Mouse (Mus musculus): ENCODE measurements at regions not wholly inside any gene's neighbourhood (a gene's known extent, or its start where the extent isn't known, plus 50 kb on each side); places are given as distances from the start of the nearest gene placed in this dataset.

- DNase-seq (ENCODE audit: low spot score) (no peak), ATAC-seq (ENCODE audit: low FRiP score) (no peak)
- 77% methylated on average over 2 of the region's 2 CpGs for WGBS
- no peak overlapping the region for H3K4me2 ChIP-seq (replicated peaks)
- no peak overlapping the region for H3K9ac ChIP-seq
- H3K9me3 ChIP-seq (ENCODE audit: control insufficient read depth, low read length), result no peaks in the 10 kb centered on the region
- H3K4me3 ChIP-seq (replicated peaks; ENCODE audit: low read length), result no peak overlapping the region
- H3K4me1 ChIP-seq (replicated peaks; ENCODE audit: control insufficient read depth, insufficient read depth, low read length), result no peaks in the 10 kb centered on the region
- no peaks in the 10 kb centered on the region for H3K27me3 ChIP-seq (ENCODE audit: control insufficient read depth, insufficient read depth, low read length)
- H3K36me3 ChIP-seq (replicated peaks; ENCODE audit: control insufficient read depth, insufficient read depth), result no peaks in the 10 kb centered on the region
- no peak overlapping the region for H3K27ac ChIP-seq
Observed at GRCm38 (mm10) chr11:64206155-64206554, 126.9 kb upstream of the Cox10 start.

- Histone ChIP-seq H3K27me3 (ENCODE audit: control insufficient read depth, insufficient read depth, low read length) (no peaks in the 10 kb centered on the region), H3K4me1 (replicated peaks; ENCODE audit: control insufficient read depth, insufficient read depth, low read length) (no peaks in the 10 kb centered on the region), H3K4me3 (replicated peaks; ENCODE audit: low read length) (no peak overlapping the region), H3K9ac (no peak overlapping the region), H3K9me3 (ENCODE audit: control insufficient read depth, low read length) (no peaks in the 10 kb centered on the region), H3K36me3 (replicated peaks; ENCODE audit: control insufficient read depth, insufficient read depth) (no peaks in the 10 kb centered on the region), H3K4me2 (replicated peaks) (no peak overlapping the region), H3K27ac (no peak overlapping the region)
- WGBS, result 87% methylated on average over 4 of the region's 4 CpGs
- DNase-seq (ENCODE audit: low spot score), result no peak
- ATAC-seq (ENCODE audit: low FRiP score), result no peak
Observed at GRCm38 (mm10) chr11:64205069-64205468, 125.8 kb upstream of the Cox10 start.

DNA sequence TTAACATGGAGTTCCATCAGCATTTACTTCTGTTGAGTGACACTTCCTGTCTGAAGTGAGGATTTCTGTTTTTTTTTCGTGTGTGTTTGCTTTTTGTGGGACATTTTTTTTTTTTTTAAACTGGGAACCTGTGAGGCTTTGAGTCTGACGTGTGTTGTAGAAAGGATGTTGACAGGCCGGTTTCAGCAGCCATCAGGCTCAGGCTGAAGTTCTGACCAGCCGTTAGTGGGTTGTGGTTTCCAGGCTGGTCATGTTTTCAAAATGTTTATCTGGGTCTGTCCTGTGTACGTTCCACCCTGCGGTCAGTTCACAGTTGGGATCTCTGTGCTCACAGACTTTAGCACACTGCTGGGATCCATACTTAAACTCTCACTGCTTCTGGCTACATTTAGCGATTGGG is 125.0 kb upstream of the Cox10 start:
- H3K4me1 ChIP-seq (replicated peaks; ENCODE audit: control insufficient read depth, insufficient read depth, low read length), result no peaks in the 10 kb centered on the region
- no peak overlapping the region for H3K4me2 ChIP-seq (replicated peaks)
- no peaks in the 10 kb centered on the region for H3K36me3 ChIP-seq (replicated peaks; ENCODE audit: control insufficient read depth, insufficient read depth)
- no peaks in the 10 kb centered on the region for H3K9me3 ChIP-seq (ENCODE audit: control insufficient read depth, low read length)
- H3K4me3 ChIP-seq (replicated peaks; ENCODE audit: low read length), result no peak overlapping the region
- H3K27ac ChIP-seq, result no peak overlapping the region
- H3K9ac ChIP-seq, result no peak overlapping the region
- DNase-seq (ENCODE audit: low spot score) (no peak), ATAC-seq (ENCODE audit: low FRiP score) (no peak)
- no peaks in the 10 kb centered on the region for H3K27me3 ChIP-seq (ENCODE audit: control insufficient read depth, insufficient read depth, low read length)
- WGBS, result 82% methylated on average over 7 of the region's 7 CpGs

DNA sequence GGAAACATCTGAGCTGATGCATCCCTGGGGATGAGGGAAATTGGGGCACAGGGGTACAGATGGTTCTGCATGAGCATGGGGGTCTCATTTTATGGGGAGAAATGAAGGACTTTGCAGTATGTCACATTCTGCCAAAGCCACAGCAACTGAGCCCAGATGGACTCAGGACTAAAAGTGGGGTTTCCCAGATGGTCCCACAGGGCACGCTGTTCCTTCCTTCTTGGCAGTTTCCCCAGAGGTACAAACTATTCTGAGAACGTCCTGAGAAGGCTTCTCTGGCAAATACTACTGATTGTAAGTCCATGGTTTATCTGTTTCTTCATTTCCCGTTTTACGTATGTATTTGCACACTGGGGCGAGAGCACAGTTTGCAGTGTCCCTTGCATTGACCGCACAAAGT is 121.6 kb upstream of the Cox10 start:
- Histone ChIP-seq H3K27me3 (ENCODE audit: control insufficient read depth, insufficient read depth, low read length) (no peaks in the 10 kb centered on the region), H3K4me2 (replicated peaks) (no peak overlapping the region), H3K27ac (no peak overlapping the region), H3K36me3 (replicated peaks; ENCODE audit: control insufficient read depth, insufficient read depth) (no peaks in the 10 kb centered on the region), H3K9me3 (ENCODE audit: control insufficient read depth, low read length) (no peaks in the 10 kb centered on the region), H3K4me3 (replicated peaks; ENCODE audit: low read length) (no peak overlapping the region), H3K4me1 (replicated peaks; ENCODE audit: control insufficient read depth, insufficient read depth, low read length) (no peaks in the 10 kb centered on the region), H3K9ac (no peak overlapping the region)
- ATAC-seq (ENCODE audit: low FRiP score), result no peak
- WGBS, result 92% methylated on average over 6 of the region's 6 CpGs
- DNase-seq (ENCODE audit: low spot score), result no peak

GRCm38 (mm10) chr11:64195272-64195671 is 116.0 kb upstream of the Cox10 start:
- no peak overlapping the region for H3K9ac ChIP-seq
- H3K9me3 ChIP-seq (ENCODE audit: control insufficient read depth, low read length), result no peaks in the 10 kb centered on the region
- ATAC-seq (ENCODE audit: low FRiP score) (no peak), DNase-seq (ENCODE audit: low spot score) (no peak)
- no peaks in the 10 kb centered on the region for H3K4me1 ChIP-seq (replicated peaks; ENCODE audit: control insufficient read depth, insufficient read depth, low read length)
- 93% methylated on average over 3 of the region's 3 CpGs for WGBS
- no peaks in the 10 kb centered on the region for H3K36me3 ChIP-seq (replicated peaks; ENCODE audit: control insufficient read depth, insufficient read depth)
- no peak overlapping the region for H3K4me2 ChIP-seq (replicated peaks)
- H3K4me3 ChIP-seq (replicated peaks; ENCODE audit: low read length), result no peak overlapping the region
- H3K27me3 ChIP-seq (ENCODE audit: control insufficient read depth, insufficient read depth, low read length), result no peaks in the 10 kb centered on the region
- no peak overlapping the region for H3K27ac ChIP-seq

DNA sequence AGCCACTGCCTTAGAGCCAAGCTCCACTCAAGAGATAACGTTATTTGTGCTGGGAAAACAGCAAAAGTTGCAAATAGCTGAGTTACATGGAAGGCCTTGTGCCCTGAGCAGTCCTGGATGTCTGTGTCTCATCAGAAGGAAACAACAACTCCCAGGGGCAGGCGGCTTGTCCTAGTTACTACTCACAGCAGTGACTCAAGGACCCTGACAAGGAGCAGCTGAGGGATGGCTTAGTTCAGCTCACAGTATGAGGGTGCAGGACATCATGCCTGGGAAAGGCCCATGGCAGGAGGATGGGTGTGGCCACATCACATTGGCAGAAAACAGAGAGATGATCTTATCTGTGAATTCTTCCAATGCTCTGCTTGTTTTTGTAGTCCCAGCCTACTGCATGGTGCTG is 109.4 kb upstream of the Cox10 start:
- H3K4me1 ChIP-seq (replicated peaks; ENCODE audit: control insufficient read depth, insufficient read depth, low read length), result no peaks in the 10 kb centered on the region
- no peak overlapping the region for H3K27ac ChIP-seq
- H3K36me3 ChIP-seq (replicated peaks; ENCODE audit: control insufficient read depth, insufficient read depth), result no peaks in the 10 kb centered on the region
- DNase-seq (ENCODE audit: low spot score) (no peak), ATAC-seq (ENCODE audit: low FRiP score) (no peak)
- no peak overlapping the region for H3K9ac ChIP-seq
- no peak overlapping the region for H3K4me2 ChIP-seq (replicated peaks)
- 90% methylated on average over 2 of the region's 2 CpGs for WGBS
- no peak overlapping the region for H3K4me3 ChIP-seq (replicated peaks; ENCODE audit: low read length)
- no peaks in the 10 kb centered on the region for H3K9me3 ChIP-seq (ENCODE audit: control insufficient read depth, low read length)
- no peaks in the 10 kb centered on the region for H3K27me3 ChIP-seq (ENCODE audit: control insufficient read depth, insufficient read depth, low read length)

DNA sequence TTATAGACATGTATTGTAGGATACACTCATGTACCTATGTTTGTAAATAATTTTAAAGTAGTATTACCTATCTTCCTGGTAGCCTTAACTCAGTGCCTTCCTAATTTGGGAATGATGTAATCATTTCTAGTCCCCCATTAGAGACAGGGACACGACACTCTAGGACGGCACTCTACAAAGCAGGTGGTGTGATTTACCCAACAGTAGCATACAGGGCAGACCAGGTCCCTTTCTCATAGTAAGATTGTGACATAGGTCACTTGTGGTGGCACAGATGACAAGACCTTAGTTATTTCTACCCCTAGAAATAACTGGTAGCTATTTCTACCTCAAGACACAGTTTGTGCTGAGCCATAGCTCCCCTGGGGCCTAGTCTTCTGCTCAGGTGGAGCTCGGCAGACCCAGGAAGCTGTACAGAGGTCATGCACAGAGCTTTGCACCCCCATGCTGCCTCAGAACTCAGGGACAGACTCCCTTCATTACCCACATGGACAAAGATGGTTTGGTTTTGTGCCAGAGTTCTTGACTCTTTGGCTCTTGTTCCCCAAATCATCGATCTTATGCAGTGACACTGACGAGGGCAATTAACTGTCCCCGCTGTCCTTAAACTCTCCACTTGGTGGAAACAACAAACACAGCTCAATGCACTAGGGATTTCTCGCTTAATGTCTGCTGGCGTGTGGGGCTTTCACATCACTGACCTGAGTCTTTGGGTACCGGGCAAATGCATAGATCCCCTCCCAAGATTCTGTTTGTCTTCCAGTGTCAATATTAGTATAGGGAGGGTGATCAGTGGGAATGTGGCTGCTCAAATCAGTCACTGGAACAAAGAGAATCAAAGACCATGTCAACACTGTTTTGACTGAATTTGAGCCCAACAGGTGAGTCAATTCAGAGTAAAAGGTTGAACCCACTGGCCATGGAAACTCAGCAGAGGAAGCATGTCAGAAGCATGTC is 108.5 kb upstream of the Cox10 start:
- no peaks in the 10 kb centered on the region for H3K9me3 ChIP-seq (ENCODE audit: control insufficient read depth, low read length)
- H3K9ac ChIP-seq, result no peak overlapping the region
- no peak overlapping the region for H3K27ac ChIP-seq
- WGBS, result 67% methylated on average over 9 of the region's 9 CpGs
- no peak for ATAC-seq (ENCODE audit: low FRiP score)
- no peak overlapping the region for H3K4me3 ChIP-seq (replicated peaks; ENCODE audit: low read length)
- no peak overlapping the region for H3K4me2 ChIP-seq (replicated peaks)
- DNase-seq (ENCODE audit: low spot score), result no peak
- H3K4me1 ChIP-seq (replicated peaks; ENCODE audit: control insufficient read depth, insufficient read depth, low read length), result no peaks in the 10 kb centered on the region
- H3K27me3 ChIP-seq (ENCODE audit: control insufficient read depth, insufficient read depth, low read length), result no peaks in the 10 kb centered on the region
- no peaks in the 10 kb centered on the region for H3K36me3 ChIP-seq (replicated peaks; ENCODE audit: control insufficient read depth, insufficient read depth)

GRCm38 (mm10) chr11:64187007-64187406 is 107.7 kb upstream of the Cox10 start:
- DNase-seq (ENCODE audit: low spot score) (no peak), ATAC-seq (ENCODE audit: low FRiP score) (no peak)
- H3K36me3 ChIP-seq (replicated peaks; ENCODE audit: control insufficient read depth, insufficient read depth), result no peaks in the 10 kb centered on the region
- H3K4me2 ChIP-seq (replicated peaks), result no peak overlapping the region
- H3K4me3 ChIP-seq (replicated peaks; ENCODE audit: low read length), result no peak overlapping the region
- H3K9ac ChIP-seq, result no peak overlapping the region
- 72% methylated on average over 3 of the region's 3 CpGs for WGBS
- no peaks in the 10 kb centered on the region for H3K9me3 ChIP-seq (ENCODE audit: control insufficient read depth, low read length)
- H3K4me1 ChIP-seq (replicated peaks; ENCODE audit: control insufficient read depth, insufficient read depth, low read length), result no peaks in the 10 kb centered on the region
- H3K27me3 ChIP-seq (ENCODE audit: control insufficient read depth, insufficient read depth, low read length), result no peaks in the 10 kb centered on the region
- no peak overlapping the region for H3K27ac ChIP-seq

DNA sequence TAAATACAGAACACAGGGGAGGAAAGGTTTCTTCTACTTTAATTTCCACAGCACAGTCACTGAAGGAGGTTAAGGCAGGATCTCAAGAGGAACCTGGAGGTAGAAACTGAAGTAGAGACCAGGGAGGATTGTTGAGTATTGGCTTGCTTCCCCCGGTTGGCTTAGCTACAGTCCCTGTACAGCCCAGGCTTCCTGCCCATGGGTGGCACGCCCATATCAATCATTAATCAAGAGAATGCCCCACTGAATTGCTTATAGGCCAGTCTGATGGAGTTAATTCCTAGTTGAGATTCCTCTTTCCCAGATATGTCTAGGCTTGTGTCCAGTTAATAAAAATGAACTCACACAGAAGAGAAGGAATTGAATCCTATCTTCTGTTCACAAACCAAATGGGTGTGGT is 107.3 kb upstream of the Cox10 start:
- Histone ChIP-seq H3K4me3 (replicated peaks; ENCODE audit: low read length) (no peak overlapping the region), H3K4me1 (replicated peaks; ENCODE audit: control insufficient read depth, insufficient read depth, low read length) (no peaks in the 10 kb centered on the region), H3K9me3 (ENCODE audit: control insufficient read depth, low read length) (no peaks in the 10 kb centered on the region), H3K27me3 (ENCODE audit: control insufficient read depth, insufficient read depth, low read length) (no peaks in the 10 kb centered on the region), H3K27ac (no peak overlapping the region), H3K9ac (no peak overlapping the region), H3K36me3 (replicated peaks; ENCODE audit: control insufficient read depth, insufficient read depth) (no peaks in the 10 kb centered on the region), H3K4me2 (replicated peaks) (no peak overlapping the region)
- no peak for ATAC-seq (ENCODE audit: low FRiP score)
- WGBS, result 73% methylated on average over 2 of the region's 2 CpGs
- DNase-seq (ENCODE audit: low spot score), result no peak

DNA sequence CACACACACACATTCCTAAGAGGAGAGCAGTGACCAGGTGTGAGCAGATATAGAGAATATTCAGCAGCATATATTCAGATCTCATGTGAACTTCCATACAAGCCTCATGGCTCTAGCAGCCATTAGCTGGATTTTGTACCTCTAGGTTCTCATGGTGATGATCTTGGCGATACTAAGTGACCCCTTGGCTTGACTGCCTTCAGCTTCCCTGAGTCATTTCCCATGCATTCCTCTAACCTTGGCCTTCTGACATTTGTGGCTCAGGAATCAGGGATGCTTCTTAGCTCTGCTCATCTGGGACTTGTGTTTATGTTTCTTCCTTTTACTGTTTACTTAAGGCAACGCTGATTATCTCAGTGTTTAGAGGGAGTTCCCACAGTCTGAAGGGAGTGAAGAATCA is 100.8 kb upstream of the Cox10 start:
- H3K4me1 ChIP-seq (replicated peaks; ENCODE audit: control insufficient read depth, insufficient read depth, low read length), result no peaks in the 10 kb centered on the region
- no peak overlapping the region for H3K9ac ChIP-seq
- no peak overlapping the region for H3K27ac ChIP-seq
- no peak for ATAC-seq (ENCODE audit: low FRiP score)
- no peaks in the 10 kb centered on the region for H3K27me3 ChIP-seq (ENCODE audit: control insufficient read depth, insufficient read depth, low read length)
- DNase-seq (ENCODE audit: low spot score), result no peak
- 75% methylated on average over 2 of the region's 2 CpGs for WGBS
- no peak overlapping the region for H3K4me3 ChIP-seq (replicated peaks; ENCODE audit: low read length)
- H3K9me3 ChIP-seq (ENCODE audit: control insufficient read depth, low read length), result no peaks in the 10 kb centered on the region
- no peaks in the 10 kb centered on the region for H3K36me3 ChIP-seq (replicated peaks; ENCODE audit: control insufficient read depth, insufficient read depth)
- no peak overlapping the region for H3K4me2 ChIP-seq (replicated peaks)

All from hindbrain, embryonic 14.5 days (tissue).